ENCODE assay signal across 23 mouse cellular contexts in the genomic region with DNA sequence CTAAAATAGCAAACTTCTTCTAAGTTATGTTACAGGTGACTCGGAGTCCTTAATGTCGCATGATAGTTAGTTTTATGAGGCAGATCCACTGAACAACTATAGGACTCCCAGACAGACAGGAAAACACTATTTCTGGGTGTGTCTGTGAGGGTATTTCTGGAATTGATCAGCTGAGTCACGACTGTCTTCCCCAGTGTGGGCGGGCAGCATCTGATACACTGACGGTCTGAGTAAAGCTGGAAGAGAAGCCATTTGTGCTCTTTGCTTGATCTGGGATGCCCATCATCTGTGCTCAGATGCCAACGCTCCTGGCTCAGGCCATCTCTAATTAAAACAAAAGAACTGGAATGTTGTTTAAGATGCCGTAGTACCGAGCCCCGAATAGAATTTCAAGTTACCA. TPM values are rescaled to one million over a fixed set of nuclear protein-coding genes. Genes with fewer than 3 reads are reported as not detected.
DNase-seq lines count a peak whose midpoint lies in the region; TF ChIP-seq lines count a peak whose summit lies in the region.
"Had no signal": no experiment of that assay in that cellular context is flagged by ENCODE, and none has a peak within 500 bp of the region (broad histone marks: within the 10 kb centered on the region; RNA-seq: fewer than 3 reads in every experiment).

No protein-coding gene starts in this region.

- H3K4me3 ChIP-seq in layer of hippocampus, adult 2 months, result no peak overlapping the region
- H3K4me3 ChIP-seq: embryonic facial prominence, embryonic 15.5 days; heart, embryonic 13.5 days; hindbrain, embryonic 15.5 days; kidney, embryonic 15.5 days; limb, embryonic 12.5 days; liver, embryonic 13.5 days; lung, embryonic 15.5 days; midbrain, embryonic 13.5 days; neural tube, embryonic 12.5 days had no signal

- intact Hi-C loops in left cerebral cortex, postnatal 14 days (cut with DNase I), result no loop called here

- no peak for TF ChIP-seq CTCF in layer of hippocampus, adult 2 months (conservative IDR thresholded peaks at IDR 0.05)

- DNase-seq in layer of hippocampus, adult 11-12 months (ENCODE audit: low spot score), result peak; percentile 71
- DNase-seq in layer of hippocampus, adult 9-10 months (ENCODE audit: low spot score), result no peak
- DNase-seq in layer of hippocampus, adult 2 months (ENCODE audit: low spot score in 2 of 2), result peak; percentile 60 to 79
- DNase-seq in left cerebral cortex, postnatal 14 days (ENCODE audit: low spot score in 2 of 2), result peak; percentile 55 to 73
- DNase-seq in right cerebral cortex, postnatal 25 days, result peak; percentile 44
- no peak for DNase-seq in cerebellum, adult 18-20 months
- DNase-seq in yolk sac, embryonic 10.5 days (ENCODE audit: low spot score), result no peak
- no peak for DNase-seq in lung, postnatal 36 days
- DNase-seq: forebrain, postnatal 0 days had no signal

- peak overlapping the region; percentile 65 for H3K27ac ChIP-seq in layer of hippocampus, adult 2 months
- H3K27ac ChIP-seq: embryonic facial prominence, embryonic 15.5 days; heart, embryonic 13.5 days; hindbrain, embryonic 15.5 days; kidney, embryonic 15.5 days; limb, embryonic 12.5 days; liver, embryonic 13.5 days; lung, embryonic 15.5 days; midbrain, embryonic 13.5 days; neural tube, embryonic 12.5 days; stomach, postnatal 0 days had no signal

RNA-seq across cellular contexts. Expression of a gene that starts 33.7 kb away (rescaled TPM):
- not detected for total RNA-seq in layer of hippocampus, adult 2 months (2021)
- total RNA-seq in left cerebral cortex, postnatal 14 days (2021), result under 1 TPM in 1 of 2 experiments, not detected in 1; 0.30 TPM
- total RNA-seq: adrenal gland, postnatal 14 days; gastrocnemius, adult 8-10 months; granulocyte monocyte progenitor cell, adult 5-6 weeks; heart, postnatal 25 days had no signal

Comparison
In these comparisons a context has a peak if more than half of its experiments do, and no peak if none do; other contexts are left out.
1. DNase-seq: peak in layer of hippocampus, adult 11-12 months (single experiment), layer of hippocampus, adult 2 months (2 of 2), left cerebral cortex, postnatal 14 days (2 of 2) and right cerebral cortex, postnatal 25 days (single experiment); none in layer of hippocampus, adult 9-10 months (single experiment), cerebellum, adult 18-20 months (0 of 2), yolk sac, embryonic 10.5 days (single experiment) and lung, postnatal 36 days (single experiment).